In the genomic region with DNA sequence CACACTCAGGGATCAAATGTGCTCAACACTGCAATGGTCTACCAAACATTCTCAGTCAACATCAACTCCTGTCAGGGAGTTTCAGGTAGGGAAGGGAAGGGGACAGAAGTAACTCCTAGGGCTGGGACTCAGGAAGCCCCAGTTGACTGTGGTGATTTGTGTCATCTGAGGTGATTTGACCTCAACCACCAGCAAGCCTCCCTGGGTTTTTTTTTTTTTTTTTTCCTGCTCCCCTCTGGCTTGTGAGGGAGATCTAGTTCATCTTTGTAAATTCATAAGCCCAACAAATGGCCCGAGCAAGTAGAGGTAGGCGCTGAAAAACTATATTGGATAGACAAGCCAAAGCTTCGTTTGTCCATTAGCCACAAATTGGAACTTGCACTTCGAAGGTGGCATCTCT, we compare ENCODE assay signal across 8 mouse cellular contexts. TPM values are rescaled to one million over a fixed set of nuclear protein-coding genes. Genes with fewer than 3 reads are reported as not detected.
DNase-seq lines count a peak whose midpoint lies in the region; ATAC-seq and TF ChIP-seq lines count a peak whose summit lies in the region.

No protein-coding gene starts in this region.

- no peak for TF ChIP-seq POLR2A in cerebellum, adult 2 months (IDR thresholded peaks at IDR 0.05; ENCODE audit: borderline replicate concordance, insufficient read depth, low read length)

- H3K9ac ChIP-seq in embryonic facial prominence, embryonic 15.5 days = no peak overlapping the region
- peak overlapping the region; percentile 73 for H3K9ac ChIP-seq in intestine, embryonic 16.5 days (ENCODE audit: low read depth, low read length)
- no peak overlapping the region for H3K9ac ChIP-seq in neural tube, embryonic 12.5 days

- peak overlapping the region; percentile 96 for H3K4me3 ChIP-seq in layer of hippocampus, adult 2 months
- peak overlapping the region; percentile 90 for H3K4me3 ChIP-seq in embryonic facial prominence, embryonic 15.5 days (replicated peaks)
- H3K4me3 ChIP-seq in intestine, embryonic 16.5 days (ENCODE audit: low read length) = peak overlapping the region; percentile 98
- H3K4me3 ChIP-seq in neural tube, embryonic 12.5 days = peak overlapping the region; percentile 93; the same call in 1 of the 2 replicates
- no peak overlapping the region for H3K4me3 ChIP-seq in cerebellum, adult 2 months (replicated peaks; ENCODE audit: insufficient read depth, low read depth, low read length)

- no peaks in the 10 kb centered on the region for H3K9me3 ChIP-seq in embryonic facial prominence, embryonic 15.5 days (replicated peaks)
- H3K9me3 ChIP-seq in intestine, embryonic 16.5 days (ENCODE audit: control insufficient read depth, low read length) = no peaks in the 10 kb centered on the region
- no peaks in the 10 kb centered on the region for H3K9me3 ChIP-seq in neural tube, embryonic 12.5 days

- 84% methylated on average over 4 of the region's 4 CpGs for WGBS in embryonic facial prominence, embryonic 15.5 days
- 86% methylated on average over 4 of the region's 4 CpGs for WGBS in intestine, embryonic 16.5 days
- 85% methylated on average over 4 of the region's 4 CpGs for WGBS in neural tube, embryonic 12.5 days
- WGBS in cerebellum, adult 2 months = 92% methylated on average over 4 of the region's 4 CpGs

- no peak overlapping the region for H3K27ac ChIP-seq in layer of hippocampus, adult 2 months
- H3K27ac ChIP-seq in embryonic facial prominence, embryonic 15.5 days (replicated peaks) = peak overlapping the region; percentile 80; the same call in 1 of the 2 replicates
- peak overlapping the region; percentile 73; the same call in 1 of the 2 replicates for H3K27ac ChIP-seq in intestine, embryonic 16.5 days (ENCODE audit: low read length)
- H3K27ac ChIP-seq in neural tube, embryonic 12.5 days = no peak overlapping the region
- no peak overlapping the region for H3K27ac ChIP-seq in cerebellum, adult 2 months (ENCODE audit: insufficient read depth, low read length)

- H3K27me3 ChIP-seq in embryonic facial prominence, embryonic 15.5 days = no peaks in the 10 kb centered on the region
- H3K27me3 ChIP-seq in intestine, embryonic 16.5 days (replicated peaks; ENCODE audit: control insufficient read depth, insufficient read depth, low read length) = no peaks in the 10 kb centered on the region
- no peaks in the 10 kb centered on the region for H3K27me3 ChIP-seq in neural tube, embryonic 12.5 days (replicated peaks)
- H3K27me3 ChIP-seq in cerebellum, adult 2 months (ENCODE audit: control insufficient read depth, insufficient read depth, low read length) = no peaks in the 10 kb centered on the region

- TF ChIP-seq CTCF in layer of hippocampus, adult 2 months (conservative IDR thresholded peaks at IDR 0.05) = no peak
- no peak for TF ChIP-seq CTCF in cerebellum, adult 2 months (IDR thresholded peaks at IDR 0.05; ENCODE audit: borderline replicate concordance, insufficient read depth, low read depth, low read length)

- peak overlapping the region; percentile 75 for H3K4me2 ChIP-seq in embryonic facial prominence, embryonic 15.5 days (replicated peaks)
- H3K4me2 ChIP-seq in intestine, embryonic 16.5 days (ENCODE audit: low read depth, low read length) = peak overlapping the region; percentile 77
- peak overlapping the region; percentile 94 for H3K4me2 ChIP-seq in neural tube, embryonic 12.5 days (replicated peaks)

- DNase-seq in layer of hippocampus, adult 2 months (ENCODE audit: low spot score in 2 of 2) = no peak
- DNase-seq in layer of hippocampus, adult 11-12 months (ENCODE audit: low spot score) = no peak
- DNase-seq in cerebellum, adult 2 months = no peak
- DNase-seq in kidney, adult 8-10 months = no peak
- DNase-seq in ovary, adult 18-20 months (ENCODE audit: low spot score) = no peak

- peaks cover 18% of the 10 kb centered on the region for H3K36me3 ChIP-seq in embryonic facial prominence, embryonic 15.5 days
- no peaks in the 10 kb centered on the region for H3K36me3 ChIP-seq in intestine, embryonic 16.5 days (ENCODE audit: control insufficient read depth, insufficient read depth, low read length)
- H3K36me3 ChIP-seq in neural tube, embryonic 12.5 days = peaks cover 20% of the 10 kb centered on the region

- no peak for ATAC-seq in embryonic facial prominence, embryonic 15.5 days (ENCODE audit: insufficient number of reproducible peaks, low FRiP score, low TSS enrichment, low read depth)
- no peak for ATAC-seq in intestine, embryonic 16.5 days
- ATAC-seq in neural tube, embryonic 12.5 days (ENCODE audit: low FRiP score, low read depth) = no peak

- peaks cover 41% of the 10 kb centered on the region for H3K4me1 ChIP-seq in embryonic facial prominence, embryonic 15.5 days
- peaks cover 22% of the 10 kb centered on the region for H3K4me1 ChIP-seq in intestine, embryonic 16.5 days (ENCODE audit: control insufficient read depth, insufficient read depth, low read length)
- H3K4me1 ChIP-seq in neural tube, embryonic 12.5 days = peaks cover 32% of the 10 kb centered on the region
- peaks cover 3% of the 10 kb centered on the region; the same call in 1 of the 2 replicates for H3K4me1 ChIP-seq in cerebellum, adult 2 months (ENCODE audit: control insufficient read depth, insufficient read depth, low read length)

RNA-seq across cellular contexts. Expression of gene Rab22a, which starts 1.0 kb away (rescaled TPM):
- total RNA-seq in layer of hippocampus, adult 2 months (2021) = 10 to 100 TPM; 23.9 to 28.3 TPM
- 40.9 and 41.4 TPM in 2 replicates for polyA plus RNA-seq in embryonic facial prominence, embryonic 15.5 days (2015; fragmentation: Nextera tagmentation; extraction: Ambion mirVana)
- 31.2 and 32.4 TPM in 2 replicates for polyA plus RNA-seq in intestine, embryonic 16.5 days (2015; fragmentation: Nextera tagmentation; extraction: Ambion mirVana)
- polyA plus RNA-seq in neural tube, embryonic 12.5 days (2016; fragmentation: Nextera tagmentation; extraction: Ambion mirVana) = 51.2 and 54.7 TPM in 2 replicates
- 20.1 and 21.6 TPM in 2 replicates for polyA plus RNA-seq in cerebellum, adult 2 months (2012; rRNA removed)

Comparison
In these comparisons a context has a peak if more than half of its experiments do, and no peak if none do; other contexts are left out.
1. H3K27ac ChIP-seq: peak in embryonic facial prominence, embryonic 15.5 days (single experiment) and intestine, embryonic 16.5 days (single experiment); none in layer of hippocampus, adult 2 months (single experiment), neural tube, embryonic 12.5 days (single experiment) and cerebellum, adult 2 months (single experiment).
2. Peak in every context shown above with its lines, with median percentiles within 50 percentile points of each other: H3K4me2 ChIP-seq.